Mouse (Mus musculus): ENCODE results near the gene Cbx6. TPM values are rescaled to one million over a fixed set of nuclear protein-coding genes. Genes with fewer than 3 reads are reported as not detected.
"Not testable (repeated sequence)": the region's sequence is repeated elsewhere in the genome, so short reads cannot be mapped to it uniquely, and the experiment has no call there.

Gene Cbx6
- total RNA-seq, 2 experiments from 2014 or later = 323 TPM

DNA sequence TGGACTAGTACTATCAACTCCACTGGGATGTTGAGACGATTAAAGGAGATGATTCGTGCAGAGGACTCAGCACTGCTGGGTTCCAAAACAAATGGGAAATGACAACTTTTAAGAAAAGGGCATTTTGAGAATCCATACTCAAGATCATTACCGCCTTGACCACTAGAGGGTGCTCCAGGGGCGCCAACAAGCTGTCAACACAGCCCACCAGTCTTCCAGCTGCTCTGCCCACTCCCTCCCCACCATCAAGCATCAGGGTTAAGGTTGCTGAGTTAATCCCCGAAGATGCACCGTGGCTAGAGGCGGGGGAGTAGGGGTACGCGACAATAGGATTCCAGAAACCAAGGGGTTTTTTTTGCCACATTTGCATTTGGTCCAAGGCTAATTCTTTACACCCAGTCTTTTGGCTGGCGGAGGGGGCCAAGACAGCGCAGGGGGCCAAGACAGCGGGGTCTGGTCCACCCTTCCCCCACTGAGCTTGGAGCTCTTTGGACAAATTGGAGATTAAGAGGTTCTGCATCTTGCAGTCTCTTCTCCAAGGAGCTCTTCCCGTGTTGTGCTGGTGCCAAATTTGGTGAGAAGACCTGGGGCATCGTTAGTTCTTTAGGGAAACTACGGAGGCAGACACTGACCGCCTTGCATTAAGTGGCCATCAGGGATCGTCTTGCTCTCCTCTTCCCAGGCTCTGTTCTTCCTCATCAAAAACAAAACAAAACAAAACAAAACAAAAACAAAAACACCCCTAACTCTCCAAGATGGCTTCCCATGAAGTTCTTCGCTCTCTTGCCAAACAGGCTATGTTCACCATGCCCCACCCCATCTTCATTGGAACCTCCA lies 2.2 kb downstream of the Cbx6 start:
- DNase-seq (ENCODE audit: low spot score in 2 of 2) = peak; percentile 84 to 91

DNA sequence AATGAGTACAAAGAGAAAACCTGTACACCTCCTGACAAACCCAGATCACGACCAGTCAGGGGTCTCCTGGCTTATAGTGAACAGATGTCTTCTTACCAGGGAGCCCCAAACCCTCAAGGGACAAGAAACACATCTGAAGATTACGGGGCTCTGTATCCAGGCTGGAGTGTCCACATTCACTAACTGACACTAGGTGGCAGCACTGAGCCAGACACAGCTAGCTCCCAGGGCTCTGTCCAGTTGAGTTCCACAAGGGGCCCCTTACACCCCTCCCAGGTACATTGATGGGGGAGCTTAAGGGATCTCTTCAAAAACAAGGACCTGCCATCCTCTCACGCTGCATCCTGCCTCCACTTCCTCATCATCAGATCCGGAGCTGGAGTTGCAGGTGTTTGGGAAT lies 4.1 kb downstream of the Cbx6 start:
- DNase-seq (ENCODE audit: low spot score in 2 of 2) = peak; percentile 83

DNA sequence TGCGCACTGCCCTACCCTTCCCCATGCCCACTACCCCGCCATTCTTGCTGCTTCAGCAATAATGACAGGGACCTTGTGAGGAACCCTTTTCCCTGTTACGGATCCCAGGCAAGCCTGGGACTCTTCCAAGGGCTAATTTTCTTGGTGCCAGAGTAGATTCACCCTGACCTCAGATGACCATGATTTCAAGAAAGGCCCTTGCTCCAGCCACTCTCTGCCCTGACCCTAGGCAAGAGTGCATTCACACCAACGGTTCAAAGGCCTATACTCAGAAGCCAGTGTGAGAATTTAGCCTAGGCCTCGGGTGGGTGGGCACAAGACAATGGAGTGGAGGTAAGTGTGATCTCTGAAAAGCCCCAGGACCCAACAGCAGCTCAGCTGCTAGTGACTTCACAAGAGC lies 5.1 kb downstream of the Cbx6 start:
- DNase-seq (ENCODE audit: low spot score in 2 of 2) = no peak

DNA sequence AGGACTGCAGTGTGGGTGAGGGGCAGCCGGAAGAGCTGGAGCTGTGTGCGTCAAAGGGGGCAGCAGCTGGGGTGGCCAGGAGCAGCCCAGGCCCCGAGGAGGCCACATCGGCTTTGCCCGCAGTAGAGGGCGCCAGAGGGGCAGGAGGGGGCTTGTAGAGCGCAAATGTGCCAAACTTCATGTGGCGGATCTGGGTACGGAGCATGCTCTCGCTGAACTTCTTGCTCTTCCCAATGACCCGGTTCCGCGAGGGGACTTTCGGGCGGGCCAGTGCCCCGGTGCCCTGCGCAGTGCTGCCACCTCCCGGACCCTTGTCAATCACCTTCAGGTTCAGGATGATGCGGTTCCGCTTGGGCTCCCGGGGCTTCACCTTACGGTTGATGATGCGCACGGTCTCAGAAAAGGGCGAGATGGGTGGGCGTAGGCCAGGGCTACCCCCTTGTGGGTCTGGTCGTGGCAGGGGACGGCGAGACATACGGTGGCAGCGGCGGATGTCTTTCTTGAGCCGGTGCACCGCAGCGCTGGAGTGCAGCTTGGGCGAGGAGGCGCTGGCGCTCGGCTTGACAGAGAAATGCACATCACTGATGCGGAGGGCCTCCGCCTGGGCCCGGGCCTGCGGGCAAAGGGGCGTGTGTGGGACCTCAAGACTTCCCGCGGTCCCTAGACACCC lies 6.0 kb downstream of the Cbx6 start:
- DNase-seq (ENCODE audit: low spot score in 2 of 2) = no peak

DNA sequence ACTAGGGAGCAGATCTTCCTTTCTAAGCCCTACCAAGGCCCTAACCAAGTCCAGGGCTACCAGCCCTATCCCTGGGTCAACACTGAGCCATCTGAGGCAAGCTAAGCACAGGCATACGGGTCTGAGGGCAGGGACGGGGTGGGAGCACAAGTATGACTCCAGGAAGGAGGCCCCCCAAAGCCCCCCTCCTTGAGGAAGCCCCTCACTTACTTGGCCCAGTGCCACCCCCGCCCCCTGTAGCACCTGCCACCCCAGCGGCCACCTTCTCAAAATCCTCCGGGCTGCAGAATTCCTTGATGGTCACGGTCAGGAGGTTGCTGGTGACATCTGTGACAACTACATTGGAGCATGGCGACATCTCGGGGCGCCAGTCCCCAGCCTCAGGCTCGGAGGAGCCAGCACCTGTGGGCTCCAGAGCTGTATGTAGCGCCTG lies 6.7 kb downstream of the Cbx6 start:
- no peak for DNase-seq (ENCODE audit: low spot score in 2 of 2)

DNA sequence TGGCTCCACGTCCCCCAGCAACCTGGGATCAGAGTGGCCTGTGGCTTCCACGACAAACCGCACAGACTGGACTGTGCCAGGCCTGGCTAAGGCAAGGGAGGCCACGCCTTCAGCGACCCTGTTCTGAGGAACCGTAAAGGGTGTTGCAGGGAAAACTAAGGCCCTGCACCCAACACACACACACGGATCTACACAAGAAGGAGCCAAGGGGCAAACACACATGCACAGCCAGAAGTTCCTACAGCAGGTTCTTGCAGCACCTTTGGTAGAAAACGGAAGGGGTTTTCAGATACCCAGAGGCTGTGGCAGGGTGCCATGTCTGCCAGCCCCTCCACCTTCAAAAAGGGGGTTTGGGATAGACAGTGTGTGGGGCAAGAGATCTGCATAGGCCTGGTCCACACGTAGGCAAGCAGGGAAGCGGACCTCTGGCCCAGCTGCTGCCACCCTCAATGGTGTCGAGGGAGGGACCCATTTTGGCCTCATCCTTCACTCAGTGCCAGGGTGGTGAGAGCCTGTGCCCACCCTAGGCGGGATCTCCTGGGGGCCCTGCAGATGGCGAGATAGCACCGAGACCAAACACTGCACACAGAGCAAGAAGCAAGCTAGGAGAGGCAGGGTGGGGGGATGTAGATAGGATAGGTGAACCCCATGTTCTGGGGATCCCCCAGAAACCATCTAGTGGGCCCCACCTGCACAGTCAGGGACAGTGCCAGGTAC lies 7.3 kb downstream of the Cbx6 start:
- DNase-seq (ENCODE audit: low spot score in 2 of 2) = no peak

DNA sequence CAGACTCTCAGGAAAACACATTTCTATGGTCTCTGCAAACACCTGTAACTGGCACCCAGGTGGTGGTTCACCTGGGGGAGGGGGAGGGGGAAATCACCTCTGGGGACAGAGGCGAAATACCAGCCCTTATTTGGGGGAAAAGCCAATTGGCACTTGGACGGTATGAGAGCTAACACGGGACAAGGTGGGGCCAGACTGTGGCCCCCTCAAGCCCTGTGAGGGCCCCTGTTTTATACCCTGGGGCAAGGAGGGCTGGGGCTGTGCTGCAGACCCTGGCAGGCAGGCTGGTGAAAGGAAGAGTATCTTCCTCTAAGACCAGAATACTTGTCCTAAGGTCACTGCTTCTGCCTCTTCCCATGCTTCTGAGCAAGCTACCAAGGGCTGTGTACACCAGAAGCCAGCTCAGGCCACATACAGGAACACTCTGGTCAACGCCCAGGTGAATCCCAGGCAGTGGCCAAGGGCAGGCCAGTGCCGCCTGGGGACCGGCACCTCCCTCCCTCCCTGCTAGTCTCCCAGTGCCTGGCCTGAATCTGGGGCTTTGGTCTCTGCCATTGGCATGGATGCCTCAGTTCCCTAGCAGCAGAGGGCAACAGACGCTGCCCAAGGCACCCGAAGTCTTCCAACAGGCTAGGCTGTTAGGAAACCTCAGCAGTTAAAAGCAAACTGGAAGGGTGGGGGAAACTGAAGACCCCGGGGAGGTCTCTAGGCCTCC lies 8.1 kb downstream of the Cbx6 start:
- DNase-seq (ENCODE audit: low spot score in 2 of 2) = no peak

DNA sequence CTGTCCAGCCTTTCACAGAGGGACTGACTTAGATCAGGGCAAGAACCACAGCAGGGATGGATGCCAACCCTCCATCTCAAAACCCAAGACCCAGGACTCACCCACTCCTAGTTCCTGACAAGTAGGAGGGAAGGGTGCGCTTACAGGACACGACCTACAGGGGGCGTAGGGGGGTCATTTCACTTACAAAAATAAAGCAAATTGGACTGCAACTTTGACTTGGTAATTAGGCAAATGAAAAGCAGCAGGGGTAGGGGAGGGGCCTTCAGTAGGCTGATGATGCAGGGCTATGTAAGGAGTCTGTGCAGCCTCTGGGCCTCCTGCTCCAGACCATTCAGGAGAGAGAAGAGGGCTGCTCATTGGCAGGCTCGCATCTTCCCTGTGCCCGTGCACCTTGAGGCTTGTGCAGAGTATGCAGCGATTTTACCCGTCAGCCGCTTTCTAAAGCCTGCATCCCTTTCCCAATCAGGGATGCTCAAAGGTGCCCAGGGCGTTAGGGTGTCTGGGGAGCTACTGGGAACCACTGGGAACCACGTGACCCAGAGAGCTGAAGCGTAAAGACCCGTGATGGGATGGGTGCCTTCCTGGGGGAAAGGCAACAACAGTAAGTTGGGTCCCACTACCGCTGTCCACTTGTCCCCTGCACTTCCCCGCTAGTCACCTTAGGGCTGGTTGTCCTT lies 9.2 kb downstream of the Cbx6 start:
- no peak for DNase-seq (ENCODE audit: low spot score in 2 of 2)

DNA sequence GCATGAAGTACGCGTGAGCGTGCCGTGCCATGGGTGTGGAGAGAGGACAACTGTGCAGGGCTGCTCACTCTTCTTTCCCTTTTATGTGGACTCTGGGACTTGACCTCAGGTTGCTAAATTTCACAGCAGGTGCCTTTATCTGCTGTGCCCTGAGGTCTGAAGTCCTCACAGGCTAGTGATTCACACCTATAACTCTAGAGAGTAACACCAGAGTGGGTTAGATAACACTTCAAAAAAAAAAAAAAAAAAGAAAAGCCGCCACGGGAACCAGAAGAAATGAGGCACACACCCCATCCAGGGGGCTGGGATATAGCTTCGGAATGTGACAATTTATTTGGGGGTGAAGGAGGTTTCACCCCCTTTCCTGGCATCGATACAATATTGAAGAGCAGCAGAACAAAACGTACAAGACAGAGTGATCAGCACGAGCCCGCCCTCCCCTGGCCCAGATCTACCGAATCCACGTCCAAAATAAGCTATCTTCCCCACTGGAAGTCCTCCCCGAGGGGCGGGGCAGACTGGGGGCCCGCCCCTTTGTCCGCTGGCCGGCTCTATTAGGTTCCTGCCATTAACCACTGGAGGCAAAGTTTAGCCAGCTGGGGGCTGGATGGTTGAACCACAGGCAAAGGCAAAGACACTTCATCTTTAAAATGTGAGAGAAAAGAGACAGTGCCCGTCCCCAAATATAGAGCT lies 10.8 kb downstream of the Cbx6 start:
- DNase-seq (ENCODE audit: low spot score in 2 of 2) = no peak

DNA sequence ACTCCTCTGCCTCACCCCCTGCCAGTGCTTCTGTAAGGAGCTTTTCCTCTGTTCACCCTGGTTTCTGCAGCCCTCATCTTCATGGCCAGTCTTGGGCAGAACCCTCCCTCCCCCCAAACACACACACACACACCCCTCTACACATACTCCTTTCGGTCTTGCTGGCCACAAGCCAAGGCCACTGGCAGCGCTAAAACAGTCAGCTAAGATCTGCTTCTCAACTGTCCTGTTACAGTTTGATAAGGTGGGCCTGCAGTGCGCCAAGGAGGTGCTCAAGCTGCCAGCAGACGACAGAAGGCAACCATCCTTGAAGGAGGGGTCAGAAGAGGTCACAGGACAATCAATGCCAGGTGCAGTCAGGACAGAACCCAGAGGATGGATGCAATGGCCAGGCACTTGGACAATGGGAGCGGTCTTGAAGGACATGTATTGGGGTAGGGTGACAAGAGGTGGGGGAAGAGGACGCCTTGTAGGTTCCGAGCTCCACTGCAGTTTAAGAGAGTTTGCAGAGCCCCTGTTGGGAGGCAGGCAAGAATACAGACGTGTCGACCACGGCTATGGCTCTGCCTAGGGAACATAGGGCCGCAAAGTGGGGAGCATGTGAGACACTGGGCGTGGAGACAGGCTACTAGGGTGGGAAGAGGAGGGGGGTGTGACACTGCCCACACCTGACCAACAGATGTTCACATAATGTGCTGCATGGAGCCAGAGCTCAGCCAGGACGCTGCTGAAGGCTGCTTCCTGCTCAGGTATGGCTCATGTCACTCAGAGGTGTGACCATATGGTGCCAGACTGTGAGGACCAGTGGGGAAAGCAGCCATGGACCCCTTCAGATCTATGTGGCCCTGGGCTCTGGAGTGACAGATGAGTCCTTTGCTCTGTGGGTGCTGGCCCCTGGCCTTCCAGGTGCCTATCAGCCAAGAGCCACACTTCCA lies 12.0 kb downstream of the Cbx6 start:
- no peak for DNase-seq (ENCODE audit: low spot score in 2 of 2)

DNA sequence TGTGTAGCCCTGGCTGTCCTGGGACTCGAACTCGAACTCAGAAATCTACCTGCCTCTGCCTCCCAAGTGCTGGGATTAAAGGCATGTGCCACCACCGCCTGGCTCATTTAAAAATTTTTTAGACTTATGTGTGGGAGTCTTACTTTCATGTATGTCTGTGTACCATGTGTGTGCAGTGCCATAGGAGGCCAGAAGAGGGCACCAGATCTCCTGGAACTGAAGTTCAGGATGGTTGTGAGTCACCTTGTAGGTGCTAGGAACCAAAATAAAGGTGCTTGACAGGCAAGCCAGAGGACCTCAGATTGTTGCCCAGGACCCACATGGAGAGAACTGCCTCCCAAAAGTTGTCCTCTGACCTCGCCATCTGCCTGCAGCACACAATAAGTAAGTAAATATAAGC lies 16.2 kb downstream of the Cbx6 start:
- no peak for DNase-seq (ENCODE audit: low spot score in 2 of 2)

DNA sequence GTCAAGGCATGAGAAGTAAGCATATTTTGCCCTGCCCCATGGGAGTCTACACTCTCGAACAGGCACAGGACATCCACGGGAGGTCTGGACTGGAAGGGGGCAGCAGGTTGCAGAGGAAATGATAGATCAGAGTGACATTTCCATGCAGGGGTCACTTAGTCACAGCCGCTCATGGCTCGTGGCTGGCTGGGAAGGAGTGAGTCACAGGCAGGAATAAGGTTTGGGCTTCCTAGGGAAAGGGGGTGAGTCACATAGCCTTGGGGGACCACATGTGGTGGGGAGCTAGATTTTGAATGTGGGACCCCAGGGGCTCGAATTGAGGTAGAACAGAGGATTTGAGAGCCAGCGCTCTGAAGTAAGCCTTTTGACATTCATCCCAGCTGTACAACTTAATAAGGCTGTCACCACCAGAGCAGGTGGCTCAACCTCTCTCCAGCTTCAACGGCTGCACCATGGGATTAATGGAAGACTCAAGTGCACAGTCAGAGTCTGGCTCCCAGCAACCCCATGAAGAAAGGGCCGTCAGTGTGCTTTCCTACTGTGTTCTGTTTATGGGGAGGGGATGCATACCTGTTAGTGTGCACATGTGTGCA lies 20.7 kb downstream of the Cbx6 start:
- no peak for DNase-seq (ENCODE audit: low spot score in 2 of 2)

DNA sequence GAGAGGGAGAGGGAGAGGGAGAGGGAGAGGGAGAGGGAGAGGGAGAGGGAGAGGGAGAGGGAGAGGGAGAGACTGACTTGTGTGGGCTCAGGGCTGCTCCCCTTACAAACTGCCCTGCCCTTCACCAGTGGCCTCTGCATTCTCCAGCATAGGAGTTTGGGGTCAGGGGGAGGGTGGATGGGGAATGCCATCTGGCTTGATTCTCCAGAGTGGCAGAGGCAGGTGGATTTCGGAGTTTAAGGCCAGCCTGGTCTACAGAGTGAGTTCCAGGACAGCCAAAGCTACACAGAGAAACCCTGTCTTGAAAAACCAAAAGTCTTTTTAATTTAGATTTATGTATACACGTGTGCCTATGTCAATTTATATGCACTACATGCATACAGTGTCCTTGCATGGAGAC lies 21.6 kb downstream of the Cbx6 start:
- DNase-seq (ENCODE audit: low spot score in 2 of 2) = not testable (repeated sequence)

DNA sequence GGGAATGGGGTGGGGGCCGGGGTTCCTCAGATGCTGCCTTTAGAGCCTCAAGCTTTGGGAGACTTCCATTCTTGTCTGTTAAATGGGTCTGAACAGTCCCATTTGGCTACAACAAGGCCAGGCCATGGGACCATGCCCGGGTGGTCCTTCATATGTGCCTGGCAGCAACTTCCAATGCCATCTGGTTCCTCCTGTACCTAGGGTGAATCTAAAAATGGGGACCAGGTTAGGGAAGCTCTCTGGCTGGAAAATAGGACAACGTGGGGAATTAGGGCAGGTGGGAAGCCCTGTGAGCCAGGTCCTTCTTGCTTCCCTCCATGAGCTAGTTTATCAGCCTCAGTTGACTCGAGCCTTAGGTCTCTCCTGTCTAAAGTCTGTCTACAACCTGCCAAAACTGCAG lies 23.5 kb downstream of the Cbx6 start:
- no peak for DNase-seq (ENCODE audit: low spot score in 2 of 2)

DNA sequence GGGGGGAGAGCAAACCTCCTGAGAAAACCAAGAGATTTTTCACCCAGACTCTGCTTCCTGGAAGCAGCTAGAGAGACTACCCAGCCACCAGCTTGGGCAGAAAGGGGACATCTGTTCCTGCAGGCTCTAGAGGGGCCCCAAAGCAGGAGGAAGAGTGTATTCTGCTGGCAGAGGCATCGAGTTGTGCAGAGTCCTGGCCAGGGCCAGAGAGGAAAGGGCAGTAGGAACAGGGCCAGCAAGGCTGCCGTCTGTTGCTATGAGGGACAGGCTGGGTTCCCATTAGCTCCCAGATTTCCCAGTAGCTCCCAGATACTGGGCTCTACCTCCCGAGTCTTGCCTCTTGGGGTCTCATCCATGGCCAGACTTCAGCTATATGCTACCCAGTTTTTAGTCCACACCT lies 24.4 kb downstream of the Cbx6 start:
- DNase-seq (ENCODE audit: low spot score in 2 of 2) = no peak

DNA sequence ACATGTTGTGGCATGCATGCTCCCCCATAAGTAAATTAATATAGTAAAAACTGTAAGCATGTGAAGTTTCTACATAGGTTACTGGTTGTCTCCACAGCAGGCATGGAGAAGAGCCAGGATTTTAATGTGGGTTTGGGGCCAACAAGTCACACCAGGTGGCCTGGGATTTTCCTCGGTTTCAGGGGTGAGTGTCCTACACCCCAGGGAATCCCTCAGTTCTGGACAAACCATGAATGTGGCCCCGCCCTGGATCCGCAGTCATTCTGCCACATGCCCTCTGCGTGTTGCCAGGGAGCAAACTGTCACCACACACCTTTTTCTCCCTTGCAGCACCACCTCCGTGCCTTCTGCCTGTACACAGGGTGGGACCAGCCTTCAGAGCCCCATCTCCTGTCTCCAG lies 25.8 kb downstream of the Cbx6 start:
- no peak for DNase-seq (ENCODE audit: low spot score in 2 of 2)

DNA sequence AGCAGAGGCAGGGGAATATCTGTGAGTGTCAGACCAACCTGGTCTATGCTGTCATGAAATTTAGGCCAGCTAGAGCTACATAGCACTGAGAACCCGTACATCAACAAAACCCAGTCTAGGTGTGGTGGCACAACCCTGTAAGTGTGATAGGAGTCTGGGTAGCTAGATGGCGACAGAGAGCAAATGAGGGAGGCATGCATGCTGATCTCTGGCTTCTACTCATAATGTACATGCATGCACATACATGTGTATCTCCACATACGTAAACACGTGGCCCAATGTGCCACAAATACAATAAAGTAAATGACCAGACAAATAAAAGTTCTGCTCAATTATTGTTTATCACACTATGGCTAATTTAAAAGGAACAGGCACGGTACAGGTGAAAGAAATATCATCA lies 26.4 kb downstream of the Cbx6 start:
- DNase-seq (ENCODE audit: low spot score in 2 of 2) = peak; percentile 67 to 73

DNA sequence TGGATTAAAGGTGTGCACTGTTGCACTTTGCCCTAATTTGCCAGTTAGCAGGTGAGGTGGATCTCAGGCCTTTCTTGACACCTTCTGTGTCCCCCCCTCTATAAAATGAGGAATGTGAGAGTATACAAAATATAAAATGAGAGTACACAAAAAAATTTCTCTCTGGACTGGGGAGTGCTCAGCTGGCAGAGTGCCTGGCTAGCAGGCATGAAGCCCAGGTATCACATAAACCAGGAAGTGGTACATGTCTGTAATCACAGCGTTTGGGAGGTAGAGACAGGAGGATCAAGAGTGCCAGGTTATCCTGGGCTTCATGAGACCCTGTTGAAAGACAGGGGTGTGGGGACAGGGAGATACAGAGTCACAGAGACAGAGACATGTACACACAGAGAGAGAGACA lies 27.4 kb downstream of the Cbx6 start:
- no peak for DNase-seq (ENCODE audit: low spot score in 2 of 2)

DNA sequence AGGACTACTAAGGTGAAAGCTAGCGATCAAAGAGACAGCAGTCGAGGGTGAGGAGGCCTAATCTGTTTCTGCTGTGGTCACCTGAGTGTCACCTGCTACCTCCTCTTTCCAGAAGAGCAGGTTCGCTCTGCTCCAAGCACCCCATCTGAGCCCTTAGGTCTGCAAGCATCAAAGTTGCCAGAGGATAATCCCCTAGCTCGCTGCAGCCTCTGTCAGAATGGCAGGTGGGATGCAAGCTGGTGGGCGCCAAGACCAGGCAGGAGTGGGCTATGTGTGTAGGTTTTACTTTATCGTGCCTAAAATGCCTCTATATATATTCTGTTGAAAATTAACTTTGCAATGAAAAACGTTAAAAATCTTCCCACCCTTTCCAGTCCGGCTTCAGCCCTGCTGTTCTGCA lies 29.2 kb downstream of the Cbx6 start:
- peak in 1 of 2 experiments; percentile 11 for DNase-seq (ENCODE audit: low spot score in 2 of 2)
